Mouse (Mus musculus) liver, postnatal 0 days (tissue): ENCODE results near the gene Spink8.

Experiments used
- CTCF ChIP-seq: sonication (generic); IDR thresholded peaks from 2 replicates; pipeline ENCODE4 v1.5.1; 2016; ENCODE audit warnings: antibody characterized with exemption, low read depth
- EP300 ChIP-seq: IDR thresholded peaks from 2 replicates; pipeline ENCODE4 v1.6.1; 2016; ENCODE audit warnings: antibody characterized with exemption, low read depth, mild to moderate bottlenecking

DNA sequence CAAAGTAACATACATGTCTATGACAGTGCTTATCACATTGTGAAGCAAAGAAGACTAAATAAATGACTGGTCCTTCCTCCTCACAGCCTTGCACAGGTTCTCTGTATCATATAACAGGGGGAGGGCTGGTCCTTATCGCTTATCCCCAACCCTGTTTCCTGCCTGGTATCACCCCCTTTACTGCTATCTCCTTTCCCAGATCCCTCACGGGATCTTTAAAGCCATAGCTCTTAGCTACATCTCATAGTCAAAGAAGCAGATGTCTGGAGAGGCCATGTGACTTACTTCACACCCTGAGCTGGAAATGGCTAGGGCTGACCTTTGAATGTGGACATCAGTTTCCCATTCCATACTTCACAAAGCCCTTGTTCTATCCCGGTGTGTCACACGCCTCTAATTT lies 13.7 kb downstream of the Spink8 start:
- no peak for TF ChIP-seq CTCF
- TF ChIP-seq EP300: no peak
